Mouse (Mus musculus) ovary, postnatal 36 days (tissue): ENCODE results near the gene Camk2n1.

Source experiments
- DNase-seq: peaks from one replicate; pipeline ENCODE4 v3.0.0; 2022; ENCODE audit warnings: low spot score, mixed read lengths

The Camk2n1 gene

DNA sequence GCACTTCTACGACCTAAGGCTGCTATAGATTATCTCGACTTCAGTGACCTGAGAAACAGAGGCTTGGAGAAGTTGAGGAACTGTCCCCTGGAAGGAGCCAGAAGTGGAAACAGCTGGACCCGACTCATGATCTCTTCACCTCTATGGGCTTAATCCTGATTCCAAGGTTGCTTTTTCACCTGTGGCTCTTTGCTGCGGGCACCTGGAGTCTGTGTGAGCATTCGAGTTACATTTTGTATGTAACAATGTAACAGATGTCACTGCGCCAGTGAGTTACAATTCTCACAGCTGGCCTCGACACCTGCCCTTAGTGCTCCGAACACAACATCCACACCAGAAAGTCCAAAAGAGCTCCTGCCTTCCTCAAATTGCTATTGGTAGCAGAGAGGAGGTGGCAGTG lies 11.3 kb downstream of the Camk2n1 start:
- no peak for DNase-seq

DNA sequence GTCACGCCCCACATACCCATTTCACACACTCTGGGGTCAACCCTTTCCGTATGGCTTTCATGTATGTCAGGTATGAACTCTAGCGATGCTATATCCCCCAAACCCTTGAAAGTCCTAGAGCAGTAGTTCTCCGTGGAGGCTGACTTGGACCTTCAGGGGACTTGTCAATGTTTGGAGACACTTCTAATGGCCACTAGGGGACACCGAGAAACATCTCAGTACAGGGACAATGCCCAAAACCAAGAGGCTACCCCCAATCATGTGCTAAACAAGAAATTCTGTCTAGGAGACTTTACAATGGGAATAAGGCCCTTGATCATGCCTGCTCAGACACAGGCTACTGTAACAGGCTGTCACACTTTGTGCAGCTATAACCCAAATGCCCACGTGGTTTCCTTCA lies 12.6 kb downstream of the Camk2n1 start:
- DNase-seq, result no peak

DNA sequence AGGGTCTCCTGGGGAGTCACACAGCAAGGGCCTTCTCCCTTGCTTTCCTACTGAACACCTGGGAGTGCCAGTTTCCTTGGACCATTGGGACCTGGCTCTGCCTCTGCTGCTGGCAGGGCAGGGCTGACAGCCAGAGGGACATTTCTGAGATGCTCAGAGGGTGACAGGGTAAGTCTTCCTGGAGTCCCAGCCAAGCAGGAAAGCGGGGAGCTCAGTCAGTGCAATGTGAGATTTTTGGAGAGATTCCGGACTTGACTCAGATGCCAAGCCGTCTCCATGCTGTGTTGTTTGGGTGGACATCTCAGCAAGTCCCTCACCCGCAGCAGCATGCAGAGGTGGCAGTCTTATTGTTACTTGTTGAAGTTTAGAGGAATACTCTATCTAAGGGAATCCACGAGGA lies 13.3 kb downstream of the Camk2n1 start:
- no peak for DNase-seq

DNA sequence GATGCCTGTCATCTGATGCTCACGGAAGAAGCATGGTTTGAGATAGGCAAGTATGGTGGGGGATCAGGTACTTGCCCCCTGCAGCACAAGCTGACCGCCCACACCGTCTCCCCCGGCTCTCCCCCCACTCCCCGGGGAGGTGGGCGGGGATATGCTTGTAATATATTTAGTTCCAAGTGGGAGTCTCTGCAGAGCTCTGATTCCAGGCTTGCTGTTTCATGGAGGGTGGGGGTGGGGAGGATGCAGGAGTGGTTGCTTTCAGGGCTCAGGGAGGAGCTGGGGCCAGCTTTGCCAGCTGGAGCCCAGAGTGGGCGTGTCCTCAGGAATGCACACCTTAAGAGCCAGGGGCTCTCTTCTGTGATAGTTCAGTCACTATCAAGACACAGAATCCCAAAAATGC lies 15.0 kb downstream of the Camk2n1 start:
- DNase-seq, result no peak

DNA sequence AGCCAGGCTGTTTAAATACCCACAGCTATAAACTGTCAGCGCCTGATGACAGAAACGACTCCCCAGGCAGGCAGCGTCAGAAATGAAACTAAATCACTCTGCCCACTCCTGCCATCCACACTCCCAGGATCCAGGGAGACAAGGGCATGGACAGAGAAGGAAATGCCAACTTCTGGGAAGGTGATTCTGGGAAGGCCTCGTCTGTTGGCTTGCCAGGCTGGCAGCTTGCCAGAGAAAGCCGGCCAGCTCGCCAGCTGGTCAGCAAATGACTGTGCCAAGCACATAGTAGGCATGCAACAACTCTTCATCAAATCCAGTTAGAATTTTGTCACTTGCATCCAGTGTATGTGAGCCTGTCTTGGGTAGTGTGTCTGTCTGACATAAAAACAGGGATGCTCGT lies 17.1 kb downstream of the Camk2n1 start:
- no peak for DNase-seq

DNA sequence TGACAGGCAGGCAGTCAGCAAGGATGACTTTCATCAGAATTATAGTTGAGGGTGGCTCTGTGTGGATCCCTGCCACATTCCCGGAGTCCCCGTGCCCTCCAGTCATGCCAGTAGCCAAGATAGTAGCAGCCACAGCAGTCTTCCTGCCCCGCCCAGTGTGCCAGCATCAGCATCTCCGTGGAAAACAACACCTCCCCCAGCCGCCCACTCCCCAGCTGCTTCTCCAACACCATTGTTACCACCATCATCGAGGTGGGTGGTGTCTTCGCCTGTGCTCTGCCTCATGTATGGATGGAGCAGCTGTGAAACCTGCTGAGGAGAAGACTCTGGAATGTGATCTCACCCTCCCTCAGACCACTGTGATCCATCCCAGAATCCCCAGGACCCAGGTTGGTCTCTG lies 25.5 kb downstream of the Camk2n1 start:
- DNase-seq, result no peak

DNA sequence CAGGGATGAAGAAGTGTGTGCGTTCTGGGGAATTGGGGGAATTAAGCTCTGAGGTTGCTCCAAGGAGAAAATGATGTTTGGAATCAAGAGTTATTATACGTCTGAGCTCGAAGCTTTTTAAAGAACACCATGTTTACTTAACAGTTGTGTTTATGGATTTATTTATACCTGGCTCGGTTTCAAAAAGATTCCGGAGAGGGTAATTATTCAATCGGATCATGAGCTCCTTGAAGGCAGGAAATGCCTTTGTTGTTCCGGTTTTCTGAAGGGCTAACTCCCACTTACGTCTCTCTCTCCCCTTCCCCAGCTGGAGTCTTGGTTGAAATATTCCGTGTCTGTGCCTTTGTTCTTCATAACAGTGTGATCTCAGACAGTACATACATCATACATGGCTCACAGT lies 26.8 kb downstream of the Camk2n1 start:
- no peak for DNase-seq

DNA sequence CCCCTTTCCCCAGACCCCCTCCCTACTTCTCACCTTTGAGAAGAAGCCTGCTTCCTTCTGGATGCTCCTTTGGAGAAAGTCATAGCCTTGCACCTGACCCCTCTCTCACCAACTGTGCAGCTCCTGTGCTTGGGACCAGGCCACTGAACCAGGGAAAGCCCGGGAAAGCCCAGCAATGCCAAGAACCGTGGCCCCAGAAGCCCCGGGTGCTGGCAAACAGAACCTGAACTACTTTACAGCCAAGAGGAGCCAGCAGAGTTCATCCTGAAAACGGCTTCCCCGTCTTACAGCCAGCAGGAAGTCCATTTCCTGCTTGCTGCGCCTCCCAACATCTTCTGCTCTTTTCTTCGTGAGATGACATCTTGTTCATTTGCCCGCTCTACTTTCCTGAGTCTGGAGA lies 28.6 kb downstream of the Camk2n1 start:
- no peak for DNase-seq

DNA sequence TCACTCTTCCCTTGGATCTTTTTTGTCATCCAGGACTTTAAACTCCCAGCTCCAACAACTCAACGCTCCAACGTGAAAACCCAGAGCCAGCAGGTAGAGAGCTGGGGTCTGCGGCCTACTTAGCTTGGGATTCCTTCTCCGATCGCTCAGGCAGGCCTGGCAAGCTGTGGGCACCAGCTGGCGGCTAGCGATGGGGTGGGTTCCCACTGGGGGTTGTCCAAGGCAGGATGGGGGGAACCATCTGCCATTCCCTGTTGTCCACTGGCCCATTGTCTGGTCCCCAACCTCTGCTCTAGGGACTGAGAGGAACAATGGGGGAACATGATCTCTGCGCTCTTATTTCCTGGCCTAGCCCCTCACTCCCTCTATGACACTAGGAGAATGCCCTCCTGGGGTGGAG lies 34.1 kb downstream of the Camk2n1 start:
- DNase-seq, result no peak

DNA sequence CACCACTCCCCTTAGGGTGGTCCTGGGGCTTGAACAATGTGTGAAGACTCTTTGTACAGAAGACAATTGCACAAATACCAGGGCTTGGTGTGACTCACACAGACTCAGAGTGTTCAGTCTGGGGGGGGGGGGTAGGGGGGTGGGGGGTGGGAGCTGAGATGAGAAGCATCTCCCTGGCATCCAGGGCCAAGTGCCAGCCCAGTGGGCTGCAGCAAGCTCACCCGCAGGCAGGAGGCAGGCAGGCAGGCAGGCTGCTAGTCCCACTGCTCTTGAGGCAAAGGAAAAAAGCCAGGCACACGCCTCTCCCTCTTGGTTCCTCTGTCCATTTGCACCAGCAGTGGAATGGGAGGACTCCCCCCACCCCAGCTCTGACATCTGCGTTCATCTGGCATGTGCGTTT lies 37.0 kb downstream of the Camk2n1 start:
- no peak for DNase-seq

DNA sequence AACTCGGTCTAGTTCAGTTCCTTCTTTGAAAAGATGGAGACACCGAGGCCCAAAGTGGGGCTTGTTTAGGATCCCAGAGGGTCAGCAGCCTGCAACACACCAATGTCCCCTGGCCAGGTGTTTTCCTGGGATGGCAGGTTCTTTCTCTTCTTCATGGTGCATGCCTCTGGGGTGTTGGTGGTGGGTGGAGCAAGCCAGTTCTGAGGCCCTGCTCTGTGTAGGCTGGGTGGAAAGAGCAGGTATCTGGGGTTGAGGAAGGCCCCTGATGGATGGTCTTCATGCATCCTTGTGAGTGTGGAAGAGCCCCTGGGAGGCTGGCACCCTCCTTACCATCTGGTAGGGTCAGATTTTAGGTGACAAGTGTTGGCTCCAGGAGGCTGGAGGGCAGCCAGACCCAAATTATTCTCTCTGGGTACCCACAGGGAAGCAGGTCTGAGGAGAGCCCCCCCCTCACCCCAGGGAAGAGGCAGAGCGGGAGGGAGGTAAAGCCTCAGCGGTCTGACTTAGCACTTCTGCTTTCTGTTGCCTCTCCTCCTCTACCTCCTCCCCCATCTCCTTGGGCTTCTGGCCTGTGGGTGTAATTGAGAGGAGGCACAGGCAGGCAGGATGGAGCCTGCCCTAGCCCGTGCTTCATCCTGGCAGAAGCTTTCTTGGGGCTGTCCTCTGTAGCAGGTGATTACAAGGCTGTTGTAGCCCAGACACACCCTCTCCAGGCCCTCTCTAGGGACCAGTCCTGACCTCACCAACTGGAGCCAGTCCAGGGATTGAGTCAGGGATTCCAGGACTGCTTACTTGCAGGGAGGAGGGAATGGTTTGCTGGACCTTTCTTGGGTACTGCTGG lies 39.3 kb downstream of the Camk2n1 start:
- peak; percentile 29 for DNase-seq

DNA sequence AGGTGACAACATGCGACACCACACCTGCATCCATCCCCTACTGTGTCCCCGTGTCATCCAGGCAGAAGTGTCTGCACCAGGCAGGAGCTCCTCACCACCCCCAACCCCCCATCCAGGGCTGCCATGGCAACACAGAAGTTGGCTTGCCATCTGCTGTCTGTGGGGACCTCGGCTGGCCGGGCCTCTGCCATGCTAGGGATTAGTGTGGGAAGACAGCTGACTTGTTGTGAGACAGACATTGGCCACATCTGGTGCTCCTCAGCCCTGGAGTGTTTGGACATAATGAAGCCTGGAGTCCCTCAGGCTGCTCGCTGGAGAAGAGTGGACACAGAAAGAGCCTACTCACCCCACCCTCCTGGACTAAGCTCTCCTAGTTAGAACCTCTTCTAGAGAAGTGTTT lies 40.8 kb downstream of the Camk2n1 start:
- no peak for DNase-seq

DNA sequence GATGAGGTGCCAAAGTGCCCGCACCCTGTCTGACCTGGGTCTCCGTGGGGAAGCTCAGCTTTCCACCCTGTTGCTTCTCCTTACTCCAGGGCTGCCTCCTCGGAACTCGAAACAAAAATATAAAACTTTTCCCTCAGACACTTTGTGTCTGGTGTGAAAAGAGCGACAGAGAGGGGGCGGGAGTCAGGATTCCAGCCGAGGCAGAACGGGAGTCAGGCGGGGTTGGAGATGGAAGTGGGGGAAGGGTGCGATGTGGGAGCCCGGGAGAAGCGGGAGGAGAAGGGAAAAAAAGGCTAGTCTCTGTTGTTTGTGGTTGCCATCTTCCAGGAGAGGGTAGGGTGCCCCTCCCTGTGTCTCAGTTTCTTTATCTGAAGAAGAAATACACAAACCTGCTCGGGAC lies 41.7 kb downstream of the Camk2n1 start:
- peak; percentile 25 for DNase-seq

DNA sequence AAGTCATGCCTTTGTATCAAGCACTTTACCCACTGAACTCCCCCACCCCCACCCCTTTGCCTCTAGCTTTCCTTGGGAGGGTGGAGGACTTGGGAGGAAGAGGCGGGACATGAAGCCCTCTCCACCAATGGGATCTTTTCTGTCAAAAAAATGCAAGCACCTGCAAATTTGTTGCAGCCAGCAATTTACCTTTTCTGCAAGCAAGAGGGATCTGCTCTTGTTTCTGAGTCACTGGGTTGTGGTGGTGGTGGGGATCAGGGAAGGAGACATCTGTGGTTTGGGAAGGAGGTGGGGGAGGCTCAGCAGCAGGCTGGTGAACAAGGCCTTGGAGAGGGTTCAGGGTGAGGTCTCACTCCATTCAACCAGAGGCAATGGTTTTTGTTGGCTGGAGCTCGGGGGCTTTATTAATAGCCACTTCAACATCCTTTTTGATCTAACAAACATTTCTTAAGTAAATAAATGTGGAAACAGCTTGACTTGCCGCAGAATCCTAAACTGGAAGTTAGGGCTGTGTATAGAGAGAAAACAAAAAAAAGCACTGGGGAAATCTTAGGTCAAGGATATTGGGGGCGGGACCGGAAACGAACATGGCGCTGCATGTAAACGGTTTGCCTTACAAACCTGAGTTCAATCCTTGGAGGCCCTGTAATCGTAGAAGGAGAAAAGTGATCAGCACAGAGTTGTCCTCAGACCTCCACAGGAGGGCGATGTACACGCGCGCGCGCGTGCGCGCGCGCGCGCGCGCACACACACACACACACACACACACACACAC lies 42.8 kb downstream of the Camk2n1 start:
- no peak for DNase-seq

DNA sequence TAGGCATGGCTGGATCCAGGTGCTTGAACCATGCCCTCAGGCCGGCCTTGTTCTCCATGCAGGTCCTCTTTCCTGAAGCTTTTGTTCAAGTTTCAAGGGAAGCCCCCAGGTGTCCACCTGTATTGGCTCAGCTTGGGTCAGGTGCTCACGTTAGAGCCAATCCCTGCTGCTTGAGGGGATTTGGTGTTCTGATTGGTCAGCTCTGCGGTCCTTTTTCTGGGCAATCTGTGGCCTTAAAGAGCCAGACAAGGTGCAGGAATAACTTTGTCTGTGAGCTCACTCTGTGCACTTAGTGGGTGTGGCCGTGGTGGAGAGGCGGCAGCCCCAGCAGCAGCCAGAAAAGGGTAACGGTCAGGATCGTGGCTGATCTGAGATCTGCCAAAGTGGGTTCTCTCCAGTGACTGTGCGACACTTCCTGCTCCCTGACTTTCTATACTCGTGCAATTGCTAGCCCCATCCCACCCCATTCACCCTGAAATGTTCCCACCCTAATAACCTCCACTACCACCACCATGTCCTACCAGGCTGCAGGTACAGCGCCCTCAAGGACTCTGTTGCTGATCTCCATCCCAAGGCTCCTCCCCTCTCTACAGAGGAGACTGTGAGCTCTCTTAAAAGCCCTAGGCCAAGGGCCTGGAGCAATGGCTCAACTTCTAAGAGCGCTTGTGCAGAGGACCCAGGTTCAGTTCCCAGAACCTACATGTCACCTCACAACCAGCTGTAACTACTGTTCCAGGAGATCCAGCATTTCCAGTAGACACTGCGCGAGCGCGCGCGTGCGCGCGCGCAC lies 45.9 kb downstream of the Camk2n1 start:
- no peak for DNase-seq

DNA sequence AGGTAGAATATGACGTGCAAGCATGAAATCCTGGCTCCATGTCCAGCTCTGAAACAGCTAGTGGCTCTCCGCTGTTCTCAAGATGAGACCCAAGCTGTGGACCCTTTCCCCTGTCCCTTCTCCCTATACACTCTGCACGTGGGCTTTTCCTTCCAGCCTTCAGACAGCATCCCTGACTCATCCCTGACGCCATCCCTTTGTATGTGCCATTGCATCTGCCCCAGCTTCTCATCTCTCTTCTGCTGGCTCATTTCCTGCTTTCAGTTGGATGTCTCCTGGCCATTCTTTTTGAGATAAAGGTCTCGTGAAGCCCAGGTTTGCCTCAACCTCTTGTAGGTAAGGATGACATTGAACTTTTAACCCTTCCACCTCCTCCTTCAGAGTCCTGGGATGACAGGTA lies 46.9 kb downstream of the Camk2n1 start:
- DNase-seq, result no peak

DNA sequence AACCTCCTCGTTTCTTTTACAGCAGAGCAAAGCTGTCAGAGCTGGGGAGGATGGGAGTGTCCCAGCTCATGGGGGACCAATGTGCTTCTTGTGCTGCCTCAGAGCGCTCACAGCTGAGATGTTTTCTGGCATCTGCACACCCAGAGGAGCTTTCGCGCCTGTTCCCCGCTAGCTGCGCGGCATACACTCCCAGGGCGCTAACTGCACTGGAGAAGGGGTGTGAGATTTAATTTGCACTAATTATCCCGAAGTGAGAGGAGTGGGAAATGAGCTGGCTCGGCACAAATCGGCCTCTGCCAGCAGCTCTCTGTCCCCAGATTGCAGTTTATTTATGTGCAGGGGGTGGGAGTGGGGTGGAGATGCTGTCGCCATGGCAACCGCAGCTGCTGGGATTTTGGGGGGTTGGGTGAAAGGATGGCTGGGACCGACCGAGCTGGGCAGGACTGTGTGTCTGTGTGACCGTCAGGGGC lies 50.6 kb downstream of the Camk2n1 start:
- no peak for DNase-seq

DNA sequence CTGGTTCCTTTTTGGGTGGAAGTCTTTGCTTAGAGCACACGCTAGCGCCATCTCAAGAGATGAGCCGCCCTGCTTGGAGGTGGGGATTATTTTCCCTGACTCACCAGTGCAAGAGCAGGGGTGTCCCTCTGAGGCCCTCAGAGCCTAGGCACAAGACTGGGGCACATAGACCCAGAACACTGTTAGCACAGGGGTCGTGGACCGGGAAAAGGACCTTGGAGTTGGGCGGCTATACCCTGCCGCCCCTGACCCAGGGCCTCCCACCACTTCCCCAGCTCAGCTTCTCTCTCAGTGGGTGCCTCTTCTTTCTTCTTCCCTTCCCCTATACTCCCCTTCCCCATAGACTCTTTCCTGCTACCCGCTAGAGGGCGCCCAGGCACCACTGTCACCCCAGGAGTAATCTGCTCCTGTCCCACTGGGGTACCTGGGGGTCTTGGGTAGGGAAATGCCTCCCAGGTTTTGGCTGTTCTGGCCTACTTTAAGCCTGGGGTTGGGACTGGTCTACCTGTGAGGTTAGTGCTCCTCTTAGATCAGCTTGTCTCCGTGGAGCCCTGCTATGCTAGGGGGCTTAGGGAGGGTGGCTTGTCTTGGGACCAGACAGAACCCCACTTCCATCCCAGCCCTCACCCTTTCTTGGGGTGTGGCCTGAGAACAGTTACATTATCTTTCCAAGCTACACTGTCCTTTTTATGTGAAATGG lies 51.2 kb downstream of the Camk2n1 start:
- peak; percentile 41 for DNase-seq

DNA sequence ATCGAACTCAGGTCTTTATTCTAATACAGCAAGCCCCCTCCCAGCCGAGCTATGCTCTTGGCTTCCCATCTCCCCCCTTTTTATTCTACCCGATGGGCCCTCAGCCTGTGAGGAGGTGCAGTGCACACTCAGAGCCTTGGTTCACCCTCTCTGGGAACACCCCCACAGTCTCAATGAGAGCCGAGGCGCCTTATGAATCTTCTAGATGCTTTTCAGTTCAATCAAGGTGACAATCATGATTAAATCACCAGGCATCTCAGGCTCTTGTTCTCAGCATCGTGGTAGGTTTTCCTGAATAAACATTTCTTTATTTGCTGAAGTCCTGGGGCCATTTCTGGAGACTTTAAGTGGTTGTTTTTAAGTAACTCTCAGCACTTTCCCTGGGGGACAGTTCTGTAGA lies 53.8 kb downstream of the Camk2n1 start:
- DNase-seq, result no peak
